Mouse (Mus musculus): ENCODE measurements around the gene Exoc3l2.

GRCm38 (mm10) chr7:19506326-19506725 is 43.2 kb downstream of the Exoc3l2 start:
- TF ChIP-seq CTCF (IDR thresholded peaks at IDR 0.05; ENCODE audit: extremely low read depth, insufficient read depth, insufficient read length, insufficient replicate concordance), result no peak
- TF ChIP-seq POLR2A (IDR thresholded peaks at IDR 0.05; ENCODE audit: low read depth, low read length), result no peak
